Mouse (Mus musculus) left cerebral cortex, adult 2 months (tissue): ENCODE measurements around the gene Fastkd2. TPM values are rescaled to one million over a fixed set of nuclear protein-coding genes. Genes with fewer than 3 reads are reported as not detected.
A peak's percentile ranks its signal among the peaks of the same experiment; 100 is the strongest.

ENCODE experiments used
- DNase-seq, 2 experiments: peaks; one replicate each; pipeline ENCODE4 v3.0.0; 2021 to 2022; ENCODE audit warnings: low spot score in 2 of 2, mixed read lengths in 1 of 2; ENCODE audit errors: extremely low spot score in 1 of 2
- H3K27ac ChIP-seq: fragments of 200-600 bp; 2 replicates; pipeline ENCODE4 v1.8.1; 2022
- H3K4me3 ChIP-seq: fragments of 200-600 bp; 2 replicates; pipeline ENCODE4 v1.8.1; 2022
- CTCF ChIP-seq: fragments of 200-600 bp; IDR thresholded peaks from 2 replicates; pipeline ENCODE4 v1.8.1; 2022; ENCODE audit warnings: antibody characterized with exemption, mild to moderate bottlenecking, moderate library complexity
- intact Hi-C: fragments of 180-260 bp; cut with DNase I; formaldehyde crosslinking; loops from one replicate; pipeline ENCODE4 v1.15.1; 2025
- long read RNA-seq, 2 experiments: library from polyadenylated mRNA; stranded (forward); transcript quantifications; one replicate each; pipeline ENCODE4 v2.0.0; 2021; ENCODE audit warnings: borderline mapping rate in 2 of 2
- total RNA-seq, 2 experiments: library from RNA; stranded (reverse); gene quantifications; 2 replicates each; pipeline ENCODE4 v1.2.3; 2021

Fastkd2 gene
- total RNA-seq = 10 to 100 TPM; 21.1 to 27.4 TPM
- long read RNA-seq, experiment 1, full-length matches to known transcripts = 17 of 23 reads
- long read RNA-seq, experiment 1, partial matches to known transcripts = 0 of 23 reads
- long read RNA-seq, experiment 1, other reads (novel, unspliced or antisense) = 6 of 23 reads
- long read RNA-seq, experiment 2, full-length matches to known transcripts = 13 of 23 reads
- long read RNA-seq, experiment 2, partial matches to known transcripts = 2 of 23 reads
- long read RNA-seq, experiment 2, other reads (novel, unspliced or antisense) = 8 of 23 reads

DNA sequence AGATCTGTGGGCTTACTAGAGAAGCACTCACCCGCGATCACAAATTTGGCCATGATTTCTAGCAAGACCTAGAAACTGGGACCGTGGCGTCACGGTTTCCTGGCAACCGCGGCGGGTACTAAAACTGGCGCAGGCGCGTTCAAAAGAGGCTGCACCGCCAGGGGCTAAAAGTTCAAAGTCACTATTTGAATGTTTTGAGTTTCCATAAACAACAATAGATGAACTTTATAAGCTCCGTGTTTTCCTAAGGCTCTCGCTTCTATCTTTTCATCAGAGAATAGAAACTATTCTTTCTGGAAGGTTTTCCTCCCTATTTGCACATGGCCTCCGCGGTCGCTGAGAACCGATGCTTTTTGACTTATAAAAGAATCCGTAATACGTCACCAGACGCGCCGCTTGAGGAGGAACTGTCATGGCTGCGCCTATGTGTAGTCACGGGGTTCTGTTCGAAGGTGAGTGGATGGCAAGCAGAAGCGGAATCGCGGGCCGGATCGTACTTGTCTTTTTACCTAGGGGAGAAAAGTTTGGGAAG lies at the start of gene Fastkd2, which contains the start of gene Mdh1b:
Gene Fastkd2 (plus strand): TSS at position 375 of the 532 bp plus-strand sequence.
Gene Mdh1b (minus strand): TSS at position 79 of the 532 bp plus-strand sequence.
- intact Hi-C loops = loop anchor here (2.0 to 10.0 kb wide), 2 partner anchors 62 to 974 kb away; no protein-coding TSS in a partner anchor
- DNase-seq = peak; percentile 89 to 91
- H3K27ac ChIP-seq = peak within 1 kb of the TSS; percentile 82
- TF ChIP-seq CTCF = peak; percentile 32
- H3K4me3 ChIP-seq = peak within 1 kb of the TSS; percentile 68

DNA sequence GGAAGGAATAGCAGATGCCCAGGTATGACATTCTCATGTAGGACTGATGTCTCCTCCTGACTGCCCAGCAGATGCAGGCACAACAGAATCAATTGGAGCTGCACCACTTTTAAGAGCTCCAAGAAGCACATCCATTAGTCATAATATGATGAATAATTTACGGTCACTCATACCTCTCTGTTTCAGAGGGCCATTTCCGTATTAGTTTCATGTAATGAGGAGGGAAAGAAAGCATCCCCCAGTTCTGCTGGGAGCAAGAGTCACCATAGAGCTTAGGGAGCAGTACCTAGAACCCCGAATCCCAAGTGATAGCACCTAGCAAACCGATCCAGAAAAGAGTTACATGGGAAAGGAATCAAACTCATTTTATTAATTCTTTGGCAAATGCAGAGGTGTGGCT lies 43.6 kb upstream of the Fastkd2 start, which contains the start of gene Dytn:
Gene Dytn (minus strand): TSS at position 101 of the 400 bp plus-strand sequence.
- TF ChIP-seq CTCF = no peak
- H3K4me3 ChIP-seq = no peak within 1 kb of the TSS

DNA sequence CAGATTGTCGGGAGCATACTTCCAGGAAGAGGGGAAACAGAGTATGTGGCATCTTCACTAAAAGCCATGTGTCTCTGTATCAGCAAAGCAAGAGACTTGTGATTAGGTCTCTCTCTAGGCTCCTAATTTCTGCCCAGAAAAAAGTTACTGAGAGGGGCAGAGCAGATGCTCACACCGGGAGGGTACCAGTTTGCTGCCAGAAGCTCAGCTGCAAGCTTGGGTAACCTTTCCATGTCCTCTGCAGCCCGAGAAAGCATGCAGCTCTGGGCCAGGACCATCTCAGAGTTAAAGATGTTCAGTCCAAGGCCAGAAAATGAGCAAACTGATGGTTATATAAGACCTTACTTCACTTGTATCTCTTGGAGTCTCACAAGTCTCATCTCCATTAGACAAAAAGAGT lies 33.6 kb upstream of the Fastkd2 start:
- no peak overlapping the region for H3K4me3 ChIP-seq
- no peak for DNase-seq
- TF ChIP-seq CTCF = no peak
- intact Hi-C loops = no loop called here
- no peak overlapping the region for H3K27ac ChIP-seq

More for the DNA sequence above, 43.6 kb upstream of the Fastkd2 start, which contains the start of gene Dytn:
- no peak for DNase-seq
- no peak within 1 kb of the TSS for H3K27ac ChIP-seq
- intact Hi-C loops = no loop called here

DNA sequence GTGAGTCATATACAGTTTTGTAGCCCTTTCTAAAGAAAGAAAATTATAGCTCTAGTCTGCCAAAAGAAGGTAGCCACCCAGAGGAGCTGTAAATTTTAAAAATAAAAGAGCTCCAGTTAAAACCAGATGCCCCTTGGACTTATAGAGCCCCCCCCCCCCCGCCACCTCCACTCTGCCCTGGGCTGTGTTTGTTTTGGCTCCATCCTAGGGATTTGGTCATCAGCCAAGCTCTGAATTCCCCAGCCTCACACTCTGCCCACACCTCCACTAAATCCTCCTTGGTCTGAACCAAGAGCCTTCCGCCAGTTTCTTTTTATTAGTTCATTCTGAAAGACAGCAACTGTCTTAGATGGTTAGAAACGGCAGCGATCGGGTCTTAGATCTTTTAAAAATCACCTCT lies 24.7 kb upstream of the Fastkd2 start:
- no peak for DNase-seq
- Histone ChIP-seq H3K27ac (no peak overlapping the region), H3K4me3 (no peak overlapping the region)
- TF ChIP-seq CTCF = no peak
- intact Hi-C loops = no loop called here

GRCm38 (mm10) chr1:63708876-63709275 lies 21.5 kb upstream of the Fastkd2 start:
- TF ChIP-seq CTCF = no peak
- intact Hi-C loops = no loop called here
- Histone ChIP-seq H3K4me3 (no peak overlapping the region), H3K27ac (no peak overlapping the region)
- no peak for DNase-seq

DNA sequence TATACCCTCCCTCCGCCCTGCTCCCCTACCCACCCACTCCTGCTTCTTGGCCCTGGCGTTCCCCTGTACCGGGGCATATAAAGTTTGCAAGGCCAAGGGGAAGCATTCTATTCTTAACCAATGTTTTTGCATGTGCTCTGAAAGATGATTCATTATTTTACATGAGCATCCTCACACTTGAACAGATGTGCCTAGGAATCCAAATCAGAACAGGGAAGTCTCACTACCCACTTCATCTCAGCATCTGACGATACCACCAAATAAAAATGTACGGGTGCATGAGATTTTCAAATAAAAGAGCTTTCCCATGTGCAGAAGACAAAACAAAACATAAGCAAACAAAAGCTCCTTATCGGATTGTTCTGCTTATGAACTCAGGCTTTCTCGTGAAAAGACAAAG lies 10.3 kb upstream of the Fastkd2 start:
- no peak for TF ChIP-seq CTCF
- no peak for DNase-seq
- H3K4me3 ChIP-seq = no peak overlapping the region
- H3K27ac ChIP-seq = peak overlapping the region; percentile 38; the same call in 1 of the 2 replicates
- intact Hi-C loops = no loop called here

- Histone ChIP-seq H3K4me3 (peak overlapping the region; percentile 68), H3K27ac (peak overlapping the region; percentile 82)
- DNase-seq = no peak
- intact Hi-C loops = loop anchor here (2.0 to 10.0 kb wide), 2 partner anchors 61 to 975 kb away; no protein-coding TSS in a partner anchor
- no peak for TF ChIP-seq CTCF
These were observed 618 bp upstream of the Fastkd2 start for GRCm38 (mm10) chr1:63729796-63730195.

DNA sequence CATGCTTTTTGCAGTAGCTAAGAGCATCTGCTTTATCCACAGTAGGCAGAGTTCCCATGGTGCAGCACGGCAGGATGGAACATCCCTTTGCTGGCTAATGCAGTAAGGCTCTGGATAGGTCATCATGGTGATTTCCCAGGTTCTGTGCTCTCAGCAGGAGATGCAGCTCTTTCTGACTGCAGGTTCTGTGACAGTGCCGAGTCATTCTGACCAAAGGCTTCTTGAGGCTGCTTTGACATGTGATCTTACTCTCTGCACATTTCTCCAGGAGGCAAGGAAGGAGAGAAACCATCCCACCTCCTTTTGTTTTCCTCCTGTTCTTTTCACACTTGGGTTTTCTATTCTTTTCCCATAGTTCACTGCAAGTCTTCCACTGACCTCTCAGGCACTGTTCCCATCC lies 25.6 kb downstream of the Fastkd2 start:
- no peak for TF ChIP-seq CTCF

DNA sequence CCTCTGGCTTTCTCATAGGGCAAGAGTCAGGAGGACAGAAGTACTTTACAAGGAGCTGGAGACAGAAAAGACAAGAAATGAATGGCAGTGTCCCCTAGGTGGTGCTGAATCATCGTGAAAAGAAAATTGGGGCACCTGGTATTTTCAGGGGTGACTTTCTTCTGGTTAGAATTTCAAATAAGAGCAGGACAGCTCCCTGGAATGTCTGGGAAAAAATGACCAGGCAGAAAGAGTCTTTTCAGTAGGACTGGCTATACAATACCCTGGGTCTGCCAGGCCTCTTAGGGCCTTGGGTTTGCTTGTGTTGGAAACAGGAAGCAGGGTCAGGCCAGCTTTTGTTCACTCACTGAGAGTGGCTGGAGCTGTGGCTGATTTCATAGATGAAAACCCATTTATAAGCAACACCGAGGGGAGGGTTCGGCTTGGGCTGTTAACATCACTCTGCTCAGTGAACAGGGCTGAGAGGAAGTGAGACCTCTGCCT lies 32.8 kb downstream of the Fastkd2 start:
- peak; percentile 57 to 65 for DNase-seq
- H3K4me3 ChIP-seq = no peak overlapping the region
- intact Hi-C loops = loop anchor here (1.0 to 10.0 kb wide), 9 partner anchors 96 to 952 kb away; partner anchors contain the start of genes Creb1 and Klf7
- peak overlapping the region; percentile 58; the same call in 1 of the 2 replicates for H3K27ac ChIP-seq
- peak; percentile 73 for TF ChIP-seq CTCF

More for the DNA sequence above, 25.6 kb downstream of the Fastkd2 start:
- no peak overlapping the region for H3K4me3 ChIP-seq
- no peak overlapping the region for H3K27ac ChIP-seq
- DNase-seq = no peak
- intact Hi-C loops = no loop called here

DNA sequence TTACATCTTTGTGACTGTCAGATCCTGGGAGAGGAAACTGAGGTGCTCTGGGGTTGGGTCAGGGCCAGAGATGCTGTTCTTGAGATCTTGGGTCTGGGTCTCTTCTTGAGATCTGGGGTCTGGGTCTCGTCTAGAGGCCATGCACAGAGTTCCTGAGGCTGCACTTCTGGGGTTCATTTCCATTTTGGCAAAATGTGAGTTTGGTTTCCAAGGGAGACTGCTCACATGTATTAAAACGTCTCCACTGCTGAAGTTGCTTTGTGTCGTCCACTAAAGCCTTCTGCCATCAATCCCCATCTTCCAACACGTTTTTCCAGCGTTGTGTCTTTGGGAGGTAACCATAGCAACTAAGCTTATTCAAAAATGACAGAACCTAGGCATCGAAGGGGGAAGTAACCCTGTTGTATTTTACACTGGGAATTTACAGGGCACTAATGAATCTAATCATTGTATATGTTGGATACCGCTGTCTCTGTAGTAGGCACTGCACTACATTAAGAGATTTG lies 33.5 kb downstream of the Fastkd2 start:
- intact Hi-C loops = loop anchor here (1.0 to 10.0 kb wide), 9 partner anchors 97 to 951 kb away; partner anchors contain the start of genes Creb1 and Klf7
- DNase-seq = peak in 1 of 2 experiments; percentile 12
- TF ChIP-seq CTCF = no peak
- Histone ChIP-seq H3K27ac (peak overlapping the region; percentile 58; the same call in 1 of the 2 replicates), H3K4me3 (no peak overlapping the region)

DNA sequence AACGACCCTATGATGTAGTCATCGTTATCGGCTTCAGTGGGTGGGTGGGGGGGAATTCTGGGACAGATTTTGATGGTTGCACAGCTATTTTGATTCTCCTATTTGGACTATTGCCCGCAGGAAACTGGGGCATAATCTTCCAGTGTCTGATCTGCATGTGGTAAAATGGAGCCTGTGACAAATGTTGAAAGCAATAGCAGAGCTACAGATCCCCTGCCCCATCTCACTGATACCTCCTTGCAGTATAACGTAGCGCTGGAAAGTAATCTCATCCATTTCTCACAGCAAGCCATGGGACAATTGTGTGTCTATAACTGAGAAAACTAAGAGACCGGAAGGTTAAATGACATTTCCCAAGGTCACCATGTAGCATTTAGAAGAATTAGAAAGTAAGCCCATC lies 34.0 kb downstream of the Fastkd2 start:
- H3K27ac ChIP-seq = peak overlapping the region; percentile 58; the same call in 1 of the 2 replicates
- DNase-seq = no peak
- TF ChIP-seq CTCF = no peak
- H3K4me3 ChIP-seq = no peak overlapping the region
- intact Hi-C loops = loop anchor here (5.0 to 10.0 kb wide), 7 partner anchors 97 to 950 kb away; partner anchors contain the start of gene Creb1

- intact Hi-C loops = loop anchor here (5.0 to 10.0 kb wide), 6 partner anchors 167 to 947 kb away; partner anchors contain the start of gene Creb1
These were observed 37.7 kb downstream of the Fastkd2 start for GRCm38 (mm10) chr1:63768112-63768511.

More at GRCm38 (mm10) chr1:63768112-63768511, 37.7 kb downstream of the Fastkd2 start:
- no peak for TF ChIP-seq CTCF
- H3K4me3 ChIP-seq = no peak overlapping the region
- DNase-seq = peak in 1 of 2 experiments; percentile 14
- H3K27ac ChIP-seq = no peak overlapping the region
